Mouse (Mus musculus): Measurements from ENCODE around the gene Efcab6.

Efcab6 gene

GRCm38 (mm10) chr15:83965126-83965525 is 100.1 kb downstream of the Efcab6 start:
- no peak for DNase-seq

- DNase-seq = no peak
Measured at GRCm38 (mm10) chr15:83958376-83958775, 106.8 kb downstream of the Efcab6 start.

DNA sequence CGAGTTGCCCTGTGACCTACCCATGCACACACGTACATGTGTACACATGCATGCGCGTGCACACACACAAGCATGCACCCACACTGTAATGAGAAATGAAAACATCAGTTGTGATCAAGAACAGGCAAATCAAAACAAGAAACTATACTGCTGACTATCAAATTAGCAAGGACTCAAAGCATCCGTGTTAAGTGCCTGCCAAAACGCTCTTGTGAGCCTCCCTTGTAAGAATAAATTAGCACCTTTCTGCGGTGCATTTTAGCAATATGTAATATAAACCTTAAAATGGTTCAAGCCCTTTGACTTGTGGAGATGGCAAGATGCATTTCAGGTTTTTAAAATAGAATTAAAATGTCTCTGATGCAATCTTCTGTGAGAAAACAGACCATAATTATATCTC is 108.2 kb downstream of the Efcab6 start:
- DNase-seq = no peak

DNA sequence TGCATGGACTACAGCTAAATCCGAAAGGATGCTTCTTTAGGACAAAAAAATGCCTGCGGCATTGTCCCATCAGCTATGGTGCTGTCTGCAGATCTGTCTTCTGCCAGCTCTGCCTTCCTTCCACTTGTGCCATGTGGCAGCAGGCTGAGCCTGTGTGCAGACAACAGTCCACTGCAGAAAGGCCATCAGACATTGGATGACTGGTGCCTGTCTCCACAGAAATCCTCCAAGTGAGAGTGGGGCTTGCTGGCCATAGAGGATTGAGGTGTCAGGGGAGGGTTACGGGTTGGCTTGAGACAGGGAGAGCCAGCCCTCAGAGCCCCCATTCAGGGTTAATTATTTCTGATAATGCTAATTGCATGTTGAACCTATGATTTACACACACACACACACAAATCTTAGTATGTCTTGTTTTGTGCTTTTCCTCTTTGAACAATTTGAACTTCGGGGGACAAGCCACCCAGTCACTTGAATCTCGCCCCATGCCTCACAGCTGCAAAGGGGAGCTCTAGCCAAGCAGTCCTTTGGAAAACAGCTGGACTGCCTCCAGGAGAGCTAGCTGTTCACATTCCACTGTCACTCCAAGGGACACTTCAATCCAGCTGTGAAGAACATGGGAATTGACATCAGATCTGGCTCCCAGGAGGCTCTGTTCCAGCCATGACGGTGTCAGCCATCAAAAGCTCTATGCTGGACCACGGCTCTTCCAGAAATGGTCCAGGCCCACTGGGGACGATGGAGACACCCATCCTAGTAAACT is 109.1 kb downstream of the Efcab6 start:
- no peak for DNase-seq

- DNase-seq = no peak
Measured at GRCm38 (mm10) chr15:83949729-83950491, 115.3 kb downstream of the Efcab6 start.

GRCm38 (mm10) chr15:83939703-83940102 is 125.5 kb downstream of the Efcab6 start:
- DNase-seq = no peak

GRCm38 (mm10) chr15:83938466-83938865 is 126.7 kb downstream of the Efcab6 start:
- DNase-seq = no peak

- no peak for DNase-seq
Measured at GRCm38 (mm10) chr15:83936506-83936905, 128.7 kb downstream of the Efcab6 start.

- no peak for DNase-seq
Measured at GRCm38 (mm10) chr15:83934816-83935215, 130.4 kb downstream of the Efcab6 start.

DNA sequence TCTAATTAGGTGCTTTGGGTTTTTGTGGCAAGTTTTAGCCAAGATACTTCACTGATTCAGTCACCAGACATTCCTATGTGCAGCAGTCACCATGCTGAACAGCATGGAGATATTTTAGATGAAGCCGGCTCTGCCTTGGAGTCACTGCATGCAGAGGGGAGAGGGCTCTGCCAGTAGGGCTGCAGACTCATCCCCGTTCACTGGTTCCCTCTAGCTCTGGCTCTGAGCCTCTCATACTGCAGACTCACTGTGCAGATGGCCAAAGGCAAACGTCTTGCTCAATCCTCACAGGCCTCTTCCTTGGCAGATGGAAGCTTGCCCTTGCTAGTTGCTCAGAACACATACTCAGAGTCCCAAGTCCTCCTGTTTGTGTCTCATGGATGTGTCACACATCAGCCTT is 139.8 kb downstream of the Efcab6 start:
- no peak for DNase-seq

DNA sequence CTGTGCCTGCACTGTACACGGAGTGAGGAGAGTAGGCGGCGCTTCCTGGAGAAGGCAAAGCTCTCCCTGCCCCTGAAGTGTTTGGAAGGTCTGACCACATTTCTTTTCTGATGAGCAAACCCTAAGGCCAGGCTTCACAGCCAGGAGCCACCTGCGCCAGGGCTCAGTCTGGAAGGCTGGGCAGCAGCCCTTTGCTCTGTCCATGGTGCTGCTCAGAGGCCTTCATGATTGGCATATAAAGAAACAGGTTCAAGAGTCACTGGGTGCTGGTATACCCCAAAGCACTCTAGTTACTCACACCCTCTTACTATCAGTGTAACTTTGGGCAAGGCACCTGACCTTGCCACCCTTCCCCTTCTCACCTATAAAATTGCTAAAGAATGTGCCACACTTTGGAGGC is 140.5 kb downstream of the Efcab6 start:
- DNase-seq = no peak

DNA sequence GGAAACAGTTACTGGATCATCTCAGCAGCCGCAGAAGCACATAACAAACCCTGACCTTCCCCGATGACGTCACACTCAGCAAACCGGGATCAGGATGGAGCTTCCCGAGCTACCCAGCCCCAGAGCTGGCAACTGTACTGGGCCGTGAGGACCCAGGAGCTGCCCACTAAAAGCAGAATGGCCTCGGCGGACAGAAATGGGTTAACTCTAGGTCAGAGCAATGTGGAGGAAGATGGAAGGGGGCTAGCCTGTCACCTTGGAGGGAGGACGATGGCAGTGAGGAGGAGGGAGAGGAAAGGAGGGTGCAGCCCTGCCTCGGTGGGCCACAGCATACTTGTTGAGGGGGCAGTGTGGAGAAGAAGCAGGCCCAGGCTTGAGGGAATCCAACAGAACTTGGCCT is 149.8 kb downstream of the Efcab6 start:
- no peak for DNase-seq

GRCm38 (mm10) chr15:83913028-83913714 is 152.0 kb downstream of the Efcab6 start:
- no peak for DNase-seq

GRCm38 (mm10) chr15:83906472-83906871 is 158.7 kb downstream of the Efcab6 start:
- no peak for DNase-seq

- DNase-seq = no peak
Measured at GRCm38 (mm10) chr15:83897286-83897685, 167.9 kb downstream of the Efcab6 start.

- DNase-seq = no peak
Measured at GRCm38 (mm10) chr15:83896011-83896410, 169.2 kb downstream of the Efcab6 start.

GRCm38 (mm10) chr15:83894261-83894660 is 170.9 kb downstream of the Efcab6 start:
- no peak for DNase-seq

- DNase-seq = no peak
Measured at GRCm38 (mm10) chr15:83892871-83893270, 172.3 kb downstream of the Efcab6 start.

GRCm38 (mm10) chr15:83884291-83884690 is 180.9 kb downstream of the Efcab6 start:
- no peak for DNase-seq

- DNase-seq = no peak
Measured at GRCm38 (mm10) chr15:83883821-83884220, 181.4 kb downstream of the Efcab6 start.

- DNase-seq = no peak
Measured at GRCm38 (mm10) chr15:83879845-83880244, 185.3 kb downstream of the Efcab6 start.

DNA sequence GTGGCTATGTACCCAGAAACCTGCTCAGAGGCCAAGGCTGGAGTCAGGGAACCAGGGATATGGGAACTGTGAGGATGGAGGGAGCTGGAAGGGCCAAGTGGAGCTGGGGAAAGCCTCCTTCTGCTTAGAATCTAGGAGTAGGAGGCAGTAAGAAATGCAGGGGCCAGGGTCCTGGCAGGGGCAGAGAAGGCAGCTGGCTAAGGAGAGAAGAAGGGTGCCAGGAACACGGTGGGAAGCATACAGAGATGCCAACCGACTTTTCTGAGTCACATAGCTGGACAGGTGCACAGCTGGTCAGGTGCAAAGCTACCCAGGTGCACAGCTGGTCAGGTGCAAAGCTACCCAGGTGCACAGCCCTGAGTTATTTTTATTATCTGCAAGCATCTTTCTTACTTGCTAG is 187.3 kb downstream of the Efcab6 start:
- DNase-seq = no peak

DNA sequence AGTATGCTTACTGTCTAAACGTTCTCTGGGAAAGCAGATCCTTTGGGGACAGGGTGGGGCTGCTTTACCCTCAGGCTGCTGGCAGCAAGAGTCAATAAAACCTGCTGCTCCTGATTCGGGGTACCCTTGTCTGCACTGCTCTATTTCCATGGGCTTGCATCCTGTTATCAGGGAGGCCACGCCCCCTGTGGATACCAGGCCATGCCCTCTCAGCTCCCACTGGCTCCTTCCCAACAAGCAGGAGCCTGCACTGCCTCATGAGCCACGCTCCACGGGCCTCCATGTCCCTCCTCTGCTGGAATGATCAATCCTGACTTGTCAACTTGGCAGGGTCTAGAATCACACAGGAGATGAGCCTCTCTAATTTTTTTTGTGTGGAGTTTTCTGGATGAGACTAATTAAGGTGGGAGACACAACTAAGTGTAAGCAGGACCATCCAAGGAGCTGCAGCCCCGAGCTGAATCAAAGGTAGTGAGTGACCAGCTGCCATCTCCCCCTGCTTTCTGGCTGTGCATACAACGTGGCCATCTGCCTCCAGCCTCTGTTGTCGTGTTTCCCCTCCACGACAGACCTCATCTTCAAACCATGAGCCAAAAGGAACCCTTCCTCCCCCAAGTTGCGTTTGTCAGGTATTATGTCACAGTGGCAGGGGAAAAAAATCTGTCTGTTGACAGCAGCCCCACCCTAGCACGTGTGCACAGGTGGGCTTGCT is 187.9 kb downstream of the Efcab6 start:
- DNase-seq = no peak
